ENCODE assay signal across 9 mouse cellular contexts in the genomic region with DNA sequence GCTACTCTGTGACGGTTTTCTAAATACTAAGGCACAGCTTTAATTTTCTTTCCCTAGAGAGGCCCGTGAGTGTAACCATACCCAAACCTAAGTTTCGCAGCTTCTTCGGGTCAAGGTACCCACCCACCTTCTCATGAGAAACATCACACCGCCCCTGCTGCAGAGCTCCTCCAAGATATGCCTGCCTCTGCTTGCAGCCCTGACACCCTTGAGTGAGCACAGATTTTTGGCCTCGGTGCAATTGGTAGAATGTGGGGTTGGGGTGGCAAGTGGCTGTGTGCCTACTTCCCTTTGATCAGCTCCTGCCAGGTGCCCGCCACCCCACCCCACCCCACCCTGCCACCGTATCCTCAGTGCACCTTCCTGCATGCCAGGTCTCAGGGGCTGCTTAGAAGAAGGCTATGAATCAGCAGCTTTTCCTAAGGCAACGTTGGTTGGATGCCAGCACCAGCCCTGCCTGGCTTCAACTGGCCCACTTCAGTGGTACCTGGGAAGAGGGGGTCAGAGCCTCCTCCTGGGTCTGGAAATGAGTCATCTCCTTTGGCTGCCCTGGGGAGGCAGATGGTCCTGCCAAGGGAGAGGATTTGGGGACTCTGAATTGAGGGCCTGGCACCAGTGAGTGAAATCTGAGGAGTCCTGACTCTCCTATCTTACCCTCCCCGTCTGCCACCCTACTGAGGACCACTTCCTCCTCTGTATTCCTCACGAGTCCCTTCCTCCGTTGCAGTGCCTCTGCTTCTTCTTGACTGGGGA.
A peak's percentile ranks its signal among the peaks of the same experiment; 100 is the strongest.
DNase-seq lines count a peak whose midpoint lies in the region; TF ChIP-seq lines count a peak whose summit lies in the region.
"Had no signal": no experiment of that assay in that cellular context is flagged by ENCODE, and none has a peak within 500 bp of the region (broad histone marks: within the 10 kb centered on the region; RNA-seq: fewer than 3 reads in every experiment).

No protein-coding gene starts in this region.

- peaks cover 21% of the 10 kb centered on the region for H3K4me1 ChIP-seq in hindbrain, embryonic 10.5 days (replicated peaks)

- H3K4me3 ChIP-seq in gastrocnemius, adult 2 months, result no peak overlapping the region
- H3K4me3 ChIP-seq in hindbrain, embryonic 10.5 days, result no peak overlapping the region
- H3K4me3 ChIP-seq: megakaryocyte, embryonic 14.5 days had no signal

- no peak overlapping the region for H3K27ac ChIP-seq in gastrocnemius, adult 2 months
- H3K27ac ChIP-seq in hindbrain, embryonic 10.5 days, result no peak overlapping the region

- no peaks in the 10 kb centered on the region for H3K27me3 ChIP-seq in hindbrain, embryonic 10.5 days (ENCODE audit: insufficient read depth, poor library complexity, severe bottlenecking)
- H3K27me3 ChIP-seq: megakaryocyte, embryonic 14.5 days had no signal

- intact Hi-C loops in gastrocnemius, adult 2 months (cut with DNase I), result loop anchor here (5.0 kb wide), 1 partner anchor 93 kb away; no protein-coding TSS in a partner anchor

- no peaks in the 10 kb centered on the region for H3K36me3 ChIP-seq in hindbrain, embryonic 10.5 days

- no peaks in the 10 kb centered on the region for H3K9me3 ChIP-seq in hindbrain, embryonic 10.5 days

- WGBS in hindbrain, embryonic 10.5 days, result 78% methylated on average over 12 of the region's 12 CpGs

- no peak for TF ChIP-seq CTCF in gastrocnemius, adult 2 months (IDR thresholded peaks at IDR 0.05)

- DNase-seq in gastrocnemius, adult 2 months, result peak; percentile 23
- DNase-seq in gastrocnemius, postnatal 4 days (ENCODE audit: low spot score in 2 of 2), result no peak
- DNase-seq in 416B (ENCODE audit: low read depth), result peak; percentile 89
- DNase-seq in cerebellum, adult 8-10 months, result peak; percentile 93
- peak; percentile 63 for DNase-seq in kidney, postnatal 10 days
- DNase-seq in layer of hippocampus, postnatal 10 days (ENCODE audit: low spot score in 2 of 2), result no peak
- no peak for DNase-seq in ovary, postnatal 10 days (ENCODE audit: low spot score)
- DNase-seq in hindbrain, embryonic 10.5 days (ENCODE audit: low spot score), result no peak

Comparison
In these comparisons a context has a peak if more than half of its experiments do, and no peak if none do; other contexts are left out.
1. DNase-seq: peak in gastrocnemius, adult 2 months (single experiment), 416B (single experiment), cerebellum, adult 8-10 months (single experiment) and kidney, postnatal 10 days (single experiment); none in gastrocnemius, postnatal 4 days (0 of 2), layer of hippocampus, postnatal 10 days (0 of 2), ovary, postnatal 10 days (single experiment) and hindbrain, embryonic 10.5 days (single experiment).